Mouse (Mus musculus): ENCODE results near the gene Utrn.

DNA sequence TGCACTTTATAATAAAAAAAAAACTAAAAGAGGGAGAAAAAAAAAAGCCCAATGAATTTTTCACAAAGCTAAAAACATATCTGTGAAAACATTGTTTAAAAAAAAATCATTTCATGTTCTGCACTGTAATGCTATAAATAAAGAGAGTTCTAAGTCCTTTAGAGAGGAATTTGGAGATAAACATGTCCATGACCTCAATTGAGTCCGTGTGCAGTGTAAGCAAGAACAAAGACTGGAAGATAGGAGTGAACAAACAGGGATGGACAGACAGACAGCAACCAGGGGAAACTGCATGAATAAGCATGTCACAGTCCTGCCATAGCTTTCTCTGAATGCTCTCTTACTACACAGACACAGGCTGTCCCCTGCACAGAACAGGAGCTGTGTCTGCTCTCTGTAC lies 347.1 kb downstream of the Utrn start:
- no peak for TF ChIP-seq POLR2A (IDR thresholded peaks at IDR 0.05; ENCODE audit: insufficient read depth, low read depth, low read length)
- TF ChIP-seq EP300 (IDR thresholded peaks at IDR 0.05; ENCODE audit: insufficient read depth, low read depth, low read length): no peak
